Mouse (Mus musculus) gastrocnemius, postnatal 10 days (tissue): ENCODE data around the gene Cenpo. TPM values are rescaled to one million over a fixed set of nuclear protein-coding genes. Genes with fewer than 3 reads are reported as not detected.

Experiments
- DNase-seq: peaks from one replicate; pipeline ENCODE4 v3.0.0; 2021; ENCODE audit warnings: mixed read lengths
- total RNA-seq, 2 experiments: library from RNA; stranded (reverse); gene quantifications; 2 replicates each; pipeline ENCODE4 v1.2.3; 2021

The Cenpo gene
- total RNA-seq, 2 experiments from 2014 or later: 3.1 to 5.6 TPM

GRCm38 (mm10) chr12:4199271-4199670 is 34.8 kb downstream of the Cenpo start:
- DNase-seq: no peak

DNA sequence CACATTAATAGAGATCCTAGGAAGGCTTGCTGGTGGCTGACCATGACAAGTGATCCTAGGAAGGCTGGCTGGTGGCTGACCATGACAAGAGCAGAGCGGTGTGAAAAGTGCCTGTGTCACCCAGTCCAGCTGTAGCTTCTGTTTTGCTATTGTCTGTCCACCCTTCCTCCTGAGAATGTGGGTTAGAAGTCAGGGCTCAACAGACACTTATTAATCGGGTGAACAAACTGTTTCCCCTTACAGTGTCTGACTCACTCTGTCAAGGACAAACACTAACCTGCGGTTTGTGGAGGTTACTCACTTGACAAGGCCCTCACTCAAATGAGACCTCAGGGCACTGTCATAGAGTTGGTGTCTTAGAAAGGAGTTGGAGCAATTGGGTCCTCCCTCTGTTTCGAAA is 35.4 kb downstream of the Cenpo start:
- DNase-seq: no peak

- no peak for DNase-seq
These were observed 39.5 kb downstream of the Cenpo start for GRCm38 (mm10) chr12:4194643-4195042.

- no peak for DNase-seq
These were observed 40.9 kb downstream of the Cenpo start for GRCm38 (mm10) chr12:4193025-4193740.

DNA sequence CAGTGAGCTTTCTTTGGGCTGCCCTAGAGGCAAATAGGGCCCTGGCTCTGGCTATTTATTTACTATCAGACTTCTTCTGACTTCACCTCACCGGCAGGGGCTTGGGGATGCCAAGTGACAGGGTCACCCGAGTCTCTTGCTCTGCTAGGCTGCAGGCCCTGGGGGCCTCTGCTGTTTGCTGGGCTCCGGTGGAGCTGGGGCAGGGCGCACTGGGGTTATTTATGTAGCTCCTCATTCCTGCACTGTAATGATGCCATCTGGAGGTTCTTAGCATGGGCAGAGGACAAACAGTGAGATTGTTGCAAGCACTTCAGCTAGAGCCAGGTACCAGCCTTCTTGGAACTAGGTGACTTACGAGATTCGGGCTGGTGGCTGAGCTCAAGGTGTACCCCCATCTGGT is 41.6 kb downstream of the Cenpo start:
- no peak for DNase-seq

GRCm38 (mm10) chr12:4189060-4189447 is 45.0 kb downstream of the Cenpo start:
- no peak for DNase-seq

- peak; percentile 67 for DNase-seq
These were observed 45.7 kb downstream of the Cenpo start for GRCm38 (mm10) chr12:4188171-4189059.

- DNase-seq: no peak
These were observed 49.4 kb downstream of the Cenpo start for GRCm38 (mm10) chr12:4184648-4185047.

DNA sequence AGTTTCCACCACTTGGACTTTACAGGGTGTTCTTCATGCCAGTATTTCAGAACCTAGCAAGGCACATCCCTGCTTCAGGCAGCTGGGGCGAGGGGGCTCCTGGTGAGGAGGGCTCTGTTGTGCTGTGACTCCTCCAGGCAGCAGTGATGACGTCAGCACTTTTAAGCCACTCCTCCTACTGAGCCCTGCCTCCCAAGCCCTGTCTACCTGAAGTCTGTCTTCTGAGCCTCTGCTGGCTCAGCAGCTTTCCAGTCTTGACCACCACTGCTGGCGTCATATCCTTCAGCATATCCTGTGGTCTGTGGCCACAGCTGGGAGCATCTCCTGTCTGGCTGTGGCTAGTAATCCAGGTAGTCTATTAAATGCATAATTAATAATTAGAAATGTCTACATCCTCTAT is 53.6 kb downstream of the Cenpo start:
- DNase-seq: no peak

DNA sequence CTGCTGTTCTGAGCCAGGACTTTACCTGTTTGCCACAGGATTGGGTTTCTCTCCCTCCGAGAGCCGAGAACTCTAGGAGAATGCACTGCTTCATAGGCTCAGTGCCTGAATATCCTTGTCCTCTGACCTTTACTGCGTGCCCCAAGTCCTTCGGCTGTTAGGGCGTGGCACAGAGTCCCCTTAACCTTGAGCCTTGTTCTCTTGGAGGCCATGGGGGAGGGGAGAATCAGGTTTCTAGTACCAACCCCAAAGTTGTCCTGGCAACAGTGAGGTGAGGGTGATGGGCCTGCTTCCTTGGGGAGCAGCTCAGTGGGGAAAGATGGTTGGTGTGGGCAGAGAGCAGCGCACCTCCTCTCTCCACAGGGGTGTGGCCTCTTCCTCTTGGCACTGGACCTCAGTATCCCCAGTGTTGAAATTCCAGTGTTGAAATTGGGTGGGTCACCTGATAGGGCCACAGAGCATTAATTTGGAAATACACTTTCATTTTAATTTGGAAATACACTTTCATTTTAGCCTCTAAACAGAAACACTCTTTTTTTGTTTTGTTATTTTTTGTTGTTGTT is 54.3 kb downstream of the Cenpo start:
- no peak for DNase-seq

DNA sequence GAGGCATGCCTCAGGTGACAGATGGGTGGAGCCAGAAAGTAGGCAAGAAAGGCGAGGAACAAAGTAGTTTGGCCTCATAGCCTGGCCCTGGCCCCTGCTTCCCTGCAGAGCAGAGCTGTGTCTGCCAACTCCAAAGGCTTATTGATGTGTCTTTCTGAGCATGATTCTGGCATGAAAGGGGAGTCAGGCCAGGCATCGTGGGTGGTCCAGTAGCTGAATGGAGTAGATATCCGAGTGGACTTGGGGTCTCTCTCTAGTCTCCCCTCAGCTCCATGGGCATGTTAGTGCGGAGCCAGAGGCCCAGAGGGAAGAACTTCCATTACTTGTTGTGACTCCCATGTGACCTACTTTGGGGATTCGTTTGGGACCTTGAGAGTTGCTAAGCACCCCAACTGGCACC is 55.3 kb downstream of the Cenpo start:
- no peak for DNase-seq

GRCm38 (mm10) chr12:4173108-4173790 is 60.8 kb downstream of the Cenpo start:
- no peak for DNase-seq

DNA sequence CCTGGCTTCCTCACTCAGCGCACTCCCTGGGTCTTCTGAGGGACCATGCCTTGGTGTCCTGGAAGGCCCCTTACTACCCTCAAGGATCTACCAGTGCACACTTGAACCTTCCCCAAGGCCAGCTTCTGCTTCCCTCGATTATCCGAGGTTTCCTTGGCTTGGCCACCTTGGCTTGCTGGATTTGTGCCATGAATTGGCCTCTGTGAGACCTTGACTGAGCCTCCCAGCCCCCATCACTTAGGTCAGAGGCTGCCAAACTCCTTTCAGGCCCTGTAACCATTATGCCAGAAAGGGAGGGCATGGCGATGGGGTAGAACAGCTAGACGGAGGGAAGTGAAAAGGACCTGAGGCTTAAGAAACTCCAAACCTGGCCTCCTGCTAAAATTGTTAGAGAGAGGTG is 64.5 kb downstream of the Cenpo start:
- no peak for DNase-seq

DNA sequence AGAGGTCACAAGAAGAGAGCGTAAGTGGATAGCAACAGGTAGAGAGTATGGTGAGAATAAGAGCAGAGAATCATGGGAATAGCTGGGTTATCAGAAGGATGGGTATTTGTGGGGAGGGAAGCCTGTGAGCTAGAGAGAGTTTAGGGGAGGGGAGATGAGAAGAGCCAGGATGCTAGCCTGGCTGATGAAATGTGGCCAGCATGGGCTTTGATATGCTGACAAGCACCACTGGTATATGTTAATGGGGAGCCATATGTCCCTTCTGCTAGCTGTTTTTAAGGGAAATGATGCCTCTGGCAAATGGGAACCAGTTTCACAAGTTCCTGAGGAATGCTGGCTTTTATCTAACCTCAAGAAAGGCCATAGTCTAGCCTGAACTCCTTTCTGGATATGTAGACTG is 65.0 kb downstream of the Cenpo start:
- no peak for DNase-seq

GRCm38 (mm10) chr12:4166970-4167369 is 67.1 kb downstream of the Cenpo start:
- no peak for DNase-seq

GRCm38 (mm10) chr12:4162886-4163285 is 71.2 kb downstream of the Cenpo start:
- DNase-seq: no peak

DNA sequence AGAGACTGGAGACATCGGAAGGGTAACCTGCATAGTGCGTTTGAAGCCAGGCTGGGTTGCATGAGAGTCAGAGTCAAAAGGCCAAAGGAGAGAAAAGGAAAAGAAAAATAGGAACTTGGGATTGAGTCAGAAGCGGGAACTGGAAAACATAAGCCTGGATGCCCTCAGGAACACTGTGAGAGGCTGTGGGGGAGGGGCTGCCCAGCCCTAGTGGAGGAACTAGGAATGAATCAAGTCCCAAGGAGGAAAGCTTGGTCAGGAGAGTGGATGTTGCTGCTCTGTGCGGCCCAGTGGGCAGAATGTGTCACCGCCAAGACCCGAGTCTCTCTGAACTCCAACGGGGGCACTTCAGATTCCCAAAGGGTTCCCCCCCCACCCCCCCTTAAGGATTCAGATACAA is 73.8 kb downstream of the Cenpo start:
- DNase-seq: no peak

DNA sequence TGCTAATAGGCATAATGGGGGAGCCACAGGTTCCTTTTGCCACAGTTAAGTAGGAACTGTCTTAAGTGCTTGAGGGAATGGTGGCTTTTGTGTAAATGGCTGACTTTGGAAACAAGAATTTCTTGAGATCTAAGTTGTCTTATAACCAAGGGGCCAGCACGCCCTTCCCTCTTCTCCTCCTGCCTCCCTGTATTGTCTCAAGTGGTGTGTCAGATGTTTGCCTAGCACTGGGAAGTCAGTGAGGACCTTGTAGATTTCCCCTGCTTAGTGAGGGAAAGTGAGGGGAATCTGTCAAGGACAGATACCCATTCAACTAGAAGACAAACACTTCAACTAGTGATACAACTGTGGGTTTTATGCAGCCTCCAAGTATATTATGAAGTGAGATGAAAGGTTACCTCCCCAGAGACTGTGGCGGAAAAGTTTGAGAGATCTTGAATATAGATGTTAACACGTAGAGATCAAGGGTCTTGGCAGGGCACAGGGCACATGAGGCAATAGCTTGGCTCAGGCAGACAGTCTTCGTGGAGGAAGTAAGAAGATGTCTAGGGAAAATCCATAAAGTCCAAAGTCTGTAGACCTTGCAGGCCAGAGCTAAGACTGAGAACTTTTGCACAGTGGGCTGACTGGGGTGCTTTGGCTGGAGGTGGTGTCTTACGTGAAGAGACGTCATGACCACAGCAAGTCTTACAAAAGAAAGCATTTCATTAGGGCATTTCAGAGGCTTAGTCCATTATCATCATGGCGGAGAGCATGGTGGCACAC is 75.0 kb downstream of the Cenpo start:
- no peak for DNase-seq

GRCm38 (mm10) chr12:4158179-4158578 is 75.9 kb downstream of the Cenpo start:
- DNase-seq: no peak

GRCm38 (mm10) chr12:4157466-4157865 is 76.6 kb downstream of the Cenpo start:
- DNase-seq: no peak

DNA sequence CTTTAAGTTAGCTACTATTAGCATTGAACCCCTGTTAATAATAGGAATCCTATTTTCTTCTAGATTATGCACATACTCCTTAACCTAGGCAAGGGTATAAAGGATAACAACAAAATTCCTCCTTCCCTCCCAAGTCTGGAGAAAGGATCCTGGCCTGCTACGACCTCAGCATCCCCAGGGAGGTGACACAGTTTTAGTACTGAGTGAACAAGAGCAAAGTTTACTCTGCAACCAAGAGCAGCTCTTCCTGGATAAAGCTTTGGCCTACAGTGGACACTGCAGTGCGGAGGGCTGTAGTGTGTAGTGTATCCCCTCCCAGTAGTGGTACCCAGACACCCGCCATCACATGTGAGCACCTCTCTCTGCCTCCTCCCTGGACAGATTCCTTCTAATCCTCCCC is 82.1 kb downstream of the Cenpo start:
- no peak for DNase-seq

DNA sequence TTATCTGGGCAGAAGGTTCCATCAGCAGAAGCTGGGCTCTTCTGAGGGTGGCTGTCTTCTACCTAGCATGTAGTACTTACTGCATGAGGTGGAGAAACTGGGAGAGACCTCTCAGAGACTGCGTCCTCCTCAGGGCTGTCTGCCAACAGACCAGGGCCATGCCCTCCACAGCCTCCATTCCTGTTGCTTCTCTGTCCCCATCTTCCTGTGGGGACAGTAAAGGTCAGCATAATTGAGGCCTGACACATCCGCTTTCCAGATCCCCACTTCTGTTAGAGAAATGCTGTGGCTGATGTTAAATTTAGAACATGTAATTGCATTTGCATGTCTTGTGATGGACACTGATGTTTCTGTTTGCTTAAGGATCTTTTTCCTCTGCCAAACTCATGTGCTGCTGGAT is 83.2 kb downstream of the Cenpo start:
- no peak for DNase-seq
